Mouse (Mus musculus) cerebellum, adult 2 months (tissue): ENCODE results near the gene Ppl. TPM values are rescaled to one million over a fixed set of nuclear protein-coding genes. Genes with fewer than 3 reads are reported as not detected.

Source experiments
- DNase-seq, 2 experiments: peaks; one replicate each; pipeline ENCODE4 v3.0.0; 2021
- H3K27ac ChIP-seq: fragments of 200-500 bp; 2 replicates; pipeline ENCODE4 v1.5.1; 2012; ENCODE audit warnings: low read length, control low read depth, inconsistent platforms; ENCODE audit not compliant: insufficient read depth
- H3K27me3 ChIP-seq: fragments of 200-500 bp; 2 replicates; pipeline ENCODE4 v1.6.1; 2012; ENCODE audit warnings: inconsistent platforms, mild to moderate bottlenecking, low read length, moderate library complexity; ENCODE audit not compliant: control insufficient read depth, insufficient read depth
- H3K4me1 ChIP-seq: fragments of 200-500 bp; 2 replicates; pipeline ENCODE4 v1.6.1; 2011; ENCODE audit warnings: low read length; ENCODE audit not compliant: control insufficient read depth, insufficient read depth
- H3K4me3 ChIP-seq: fragments of 200-500 bp; replicated peaks from 2 replicates; pipeline ENCODE3; 2011; ENCODE audit warnings: mild to moderate bottlenecking, low read depth, low read length, control low read depth; ENCODE audit not compliant: insufficient read depth
- CTCF ChIP-seq: fragments of 200-500 bp; IDR thresholded peaks from 2 replicates; pipeline ENCODE4 v1.5.1; 2011; ENCODE audit warnings: low read depth, mild to moderate bottlenecking, control low read depth, low read length, moderate library complexity, borderline replicate concordance; ENCODE audit not compliant: insufficient read depth
- POLR2A ChIP-seq: fragments of 200-500 bp; IDR thresholded peaks from 2 replicates; pipeline ENCODE4 v1.6.1; 2011; ENCODE audit warnings: low read length, control low read depth, borderline replicate concordance; ENCODE audit not compliant: insufficient read depth
- WGBS: fragments of 180-500 bp; shearing (Covaris S2); methylation state at CpG from one replicate; pipeline ENCODE4 v1.1.7; 2018; 5-methylcytosine and 5-hydroxymethylcytosine counted together
- polyA plus RNA-seq: library from polyadenylated mRNA; depleted of rRNA; stranded (reverse); fragments of >200 nt; gene quantifications from 2 replicates; pipeline ENCODE4 v1.2.3, GENCODE M21; 2012; rRNA removed

Gene Ppl
- polyA plus RNA-seq, 1 experiment, result 0.88 TPM

DNA sequence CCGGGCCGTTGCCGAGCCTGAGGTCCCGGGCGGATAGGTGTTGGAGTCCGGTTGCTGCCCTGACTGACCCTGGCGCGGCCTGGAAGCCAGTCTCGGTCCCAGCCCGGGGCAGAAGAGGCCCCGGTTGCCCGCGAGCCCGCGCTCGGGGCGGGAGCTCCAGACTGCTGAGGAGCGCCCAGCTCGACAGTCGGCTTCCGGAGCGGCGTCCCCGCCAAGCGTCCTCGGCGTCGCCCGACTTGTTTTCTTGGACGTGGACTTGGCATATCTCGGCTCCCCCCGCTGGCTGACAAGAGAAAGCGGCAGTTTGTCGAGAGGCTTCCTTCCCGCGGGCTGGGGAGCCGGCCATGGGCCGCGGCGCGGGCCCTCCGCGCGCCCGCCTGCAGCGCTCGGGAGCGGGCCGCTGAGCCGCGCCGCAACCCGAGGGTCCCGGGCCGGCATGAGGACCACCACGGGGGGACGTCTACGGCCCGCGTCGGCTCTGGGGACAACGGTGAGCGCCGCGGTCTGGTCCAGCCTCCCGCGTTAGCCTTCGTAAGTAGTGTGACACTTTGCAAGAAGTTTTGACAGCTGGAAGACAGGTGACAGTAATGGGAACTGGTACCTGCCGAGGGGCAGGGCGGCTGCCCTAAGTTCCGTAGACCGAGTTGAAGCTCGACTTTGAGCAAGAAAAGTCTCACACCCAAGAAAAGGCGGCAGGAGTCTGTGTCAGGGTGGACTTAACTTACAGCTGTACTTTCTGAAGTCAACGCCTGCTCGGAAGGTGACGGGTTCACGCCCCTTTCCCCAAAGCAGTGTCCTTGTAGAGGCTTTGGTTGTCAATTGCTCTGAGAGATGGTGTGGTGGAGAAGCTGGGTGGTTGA, 81.7 kb downstream of the Ppl start:
- TF ChIP-seq POLR2A (no peak), CTCF (no peak)
- Histone ChIP-seq H3K27me3 (no peaks in the 10 kb centered on the region), H3K4me3 (peak overlapping the region; percentile 59), H3K4me1 (peaks cover 2% of the 10 kb centered on the region; the same call in 1 of the 2 replicates), H3K27ac (peak overlapping the region; percentile 81)
- DNase-seq, result peak in 1 of 2 experiments; percentile 84
- under 1% methylated on average over 78 of the region's 78 CpGs for WGBS

DNA sequence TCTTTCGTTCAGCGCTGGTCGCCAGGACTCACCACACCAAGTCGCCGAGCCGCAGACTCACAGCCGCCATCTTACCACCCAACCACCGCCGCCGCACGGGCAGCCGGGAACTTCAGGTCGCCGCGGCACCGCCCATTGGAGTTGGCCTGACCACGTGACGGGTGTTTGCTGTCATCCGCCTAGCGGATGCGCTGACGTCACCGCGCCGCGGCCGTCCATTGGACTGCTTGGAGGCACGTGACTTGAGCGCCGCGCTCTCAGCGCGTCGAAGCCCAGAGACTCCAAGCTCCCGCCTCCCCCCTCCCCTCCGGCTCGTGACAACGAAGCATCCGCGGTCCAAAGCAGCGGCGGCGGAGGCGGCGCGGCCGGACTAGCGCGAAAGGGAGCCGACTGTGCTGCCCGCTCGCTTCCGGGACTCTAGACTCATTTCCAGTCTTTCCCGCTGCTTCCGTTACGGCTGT, 82.4 kb downstream of the Ppl start, which contains the start of the genes Glyr1 and Ubn1:
TSS of gene Glyr1 (minus strand) at position 90 of the 461 bp plus-strand sequence.
TSS of gene Ubn1 (plus strand) at position 284 of the 461 bp plus-strand sequence.
- Histone ChIP-seq H3K4me3 (peak within 1 kb of the TSS; percentile 90), H3K27me3 (no peaks in the 10 kb centered on the region), H3K27ac (peak within 1 kb of the TSS; percentile 81), H3K4me1 (peaks cover 2% of the 10 kb centered on the region; the same call in 1 of the 2 replicates)
- WGBS, result under 1% methylated on average over 56 of the region's 56 CpGs
- peak; percentile 99 to 100 for DNase-seq
- TF ChIP-seq POLR2A (peak; percentile 82), CTCF (no peak)

DNA sequence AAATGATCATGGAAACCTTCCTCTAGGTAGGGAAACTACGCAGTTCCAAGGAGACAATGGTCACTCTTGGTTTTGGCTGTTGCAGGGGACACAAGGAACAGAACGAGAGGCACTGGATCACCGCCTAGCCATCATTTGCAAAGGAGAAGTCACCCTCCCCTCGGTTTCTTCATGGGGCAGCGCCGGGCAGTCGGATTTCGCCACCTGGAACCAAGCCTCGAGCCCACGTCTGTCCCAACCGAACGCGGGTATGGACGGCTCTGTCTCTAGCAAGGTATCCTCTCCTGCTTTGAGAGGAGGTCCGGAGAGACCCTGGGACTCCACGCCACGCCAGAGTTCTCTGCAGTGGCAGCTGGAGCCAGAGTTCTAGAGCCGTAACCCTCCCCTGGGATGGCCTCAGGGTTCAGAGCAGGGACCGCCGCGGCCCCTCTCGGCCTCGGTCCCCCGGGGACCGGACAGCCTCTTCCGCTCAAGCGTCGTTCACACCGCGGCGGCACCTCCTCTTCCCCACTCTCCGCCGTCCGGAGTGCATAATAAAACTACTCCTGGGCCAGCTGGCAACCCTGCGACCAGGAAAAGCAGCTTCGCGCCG, 82.9 kb downstream of the Ppl start:
- no peak for DNase-seq
- WGBS, result under 1% methylated on average over 38 of the region's 38 CpGs
- H3K4me1 ChIP-seq, result peaks cover 2% of the 10 kb centered on the region; the same call in 1 of the 2 replicates

DNA sequence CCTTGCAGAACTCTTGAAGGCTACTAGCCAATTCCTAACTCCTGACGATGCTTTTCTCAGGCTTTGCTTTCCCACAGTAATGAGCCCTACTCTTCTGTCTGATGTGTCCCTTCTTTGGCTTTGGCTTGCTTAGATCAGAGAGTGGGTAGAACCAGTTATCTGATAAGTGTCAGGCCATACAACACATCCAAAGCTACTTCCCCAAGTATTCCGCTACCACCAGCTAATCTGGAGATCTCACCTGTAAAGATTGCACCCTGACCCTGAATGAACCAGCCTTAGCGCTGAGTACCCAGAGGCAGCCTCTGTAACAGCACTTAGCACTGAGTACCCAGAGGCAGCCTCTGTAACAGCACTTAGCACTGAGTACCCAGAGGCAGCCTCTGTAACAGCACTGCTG, 86.9 kb downstream of the Ppl start:
- H3K27ac ChIP-seq, result no peak overlapping the region
- no peak for TF ChIP-seq CTCF
- no peak for TF ChIP-seq POLR2A
- H3K4me3 ChIP-seq, result no peak overlapping the region
- H3K4me1 ChIP-seq, result peaks cover 2% of the 10 kb centered on the region; the same call in 1 of the 2 replicates
- WGBS, result 93% methylated on average over 3 of the region's 3 CpGs
- DNase-seq, result no peak
- no peaks in the 10 kb centered on the region for H3K27me3 ChIP-seq

More for the DNA sequence above, 82.9 kb downstream of the Ppl start:
- TF ChIP-seq POLR2A (no peak), CTCF (no peak)
- Histone ChIP-seq H3K4me3 (peak overlapping the region; percentile 90), H3K27ac (peak overlapping the region; percentile 65), H3K27me3 (no peaks in the 10 kb centered on the region)

DNA sequence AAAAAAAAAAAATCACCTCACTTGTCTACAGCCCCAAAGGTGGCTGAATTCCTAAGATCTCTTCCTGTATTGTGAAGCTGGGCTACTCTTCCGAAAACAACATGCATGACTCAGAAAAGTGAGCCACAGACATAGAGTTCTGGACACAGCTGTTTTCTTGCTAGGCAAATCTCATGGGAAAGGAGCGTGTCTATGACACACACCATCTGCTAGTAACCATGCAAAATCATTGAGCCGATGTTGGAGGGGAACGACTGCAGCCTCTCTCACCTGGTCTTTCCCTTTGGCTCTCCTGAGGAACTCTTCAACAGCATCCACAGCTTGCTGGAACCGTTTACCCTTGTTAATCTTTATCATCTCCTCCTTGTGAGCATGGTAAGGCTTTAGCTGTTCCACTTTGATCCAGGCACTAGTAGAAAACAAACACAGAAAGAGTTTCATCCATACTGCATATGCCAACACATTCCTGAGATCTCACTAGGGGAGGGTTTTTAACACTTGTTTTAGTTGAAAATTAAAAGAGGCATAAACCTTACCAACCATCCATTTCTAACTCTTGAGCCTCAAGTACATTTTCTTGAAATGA, 95.5 kb downstream of the Ppl start:
- Histone ChIP-seq H3K27ac (no peak overlapping the region), H3K4me3 (no peak overlapping the region), H3K27me3 (no peaks in the 10 kb centered on the region), H3K4me1 (0 out of 2 replicates have a peak, but pooled peaks cover 2% of the 10 kb centered on the region)
- no peak for TF ChIP-seq POLR2A
- TF ChIP-seq CTCF, result no peak
- no peak for DNase-seq
- WGBS, result 58% methylated on average over 5 of the region's 5 CpGs

Other genes starting within 250 kb of the Ppl start
- gene Mgrn1, start 246.2 kb downstream of the Ppl start, polyA plus RNA-seq, result 243 and 248 TPM in 2 replicates
- gene Nudt16l1, start 193.7 kb downstream of the Ppl start, polyA plus RNA-seq, result 102 and 104 TPM in 2 replicates
- gene Anks3, start 168.2 kb downstream of the Ppl start, polyA plus RNA-seq, result 104 and 112 TPM in 2 replicates
- not detected in 2 replicates for gene Sept12, start 134.6 kb downstream of the Ppl start, polyA plus RNA-seq
- 1.00 and 2.5 TPM in 2 replicates for gene Smim22, start 125.1 kb downstream of the Ppl start, polyA plus RNA-seq
- gene Rogdi, start 118.9 kb downstream of the Ppl start, polyA plus RNA-seq, result 274 and 294 TPM in 2 replicates
- gene Glyr1, start 82.6 kb downstream of the Ppl start, polyA plus RNA-seq, result 139 and 146 TPM in 2 replicates
- gene Ubn1, start 82.4 kb downstream of the Ppl start, polyA plus RNA-seq, result 28.1 and 30.2 TPM in 2 replicates
- 19.6 and 25.4 TPM in 2 replicates for gene Sec14l5, start 14.7 kb upstream of the Ppl start, polyA plus RNA-seq
- 21.1 and 21.3 TPM in 2 replicates for gene Nagpa, start 71.6 kb upstream of the Ppl start, polyA plus RNA-seq
- gene AU021092, start 89.9 kb upstream of the Ppl start, polyA plus RNA-seq, result 5.5 and 6.1 TPM in 2 replicates
- 65.3 and 70.6 TPM in 2 replicates for gene Alg1, start 101.2 kb upstream of the Ppl start, polyA plus RNA-seq
- gene Eef2kmt, start 123.6 kb upstream of the Ppl start, polyA plus RNA-seq, result 9.4 and 12.9 TPM in 2 replicates